Comparison of ENCODE assay signal across 1 mouse cellular context in the genomic region with DNA sequence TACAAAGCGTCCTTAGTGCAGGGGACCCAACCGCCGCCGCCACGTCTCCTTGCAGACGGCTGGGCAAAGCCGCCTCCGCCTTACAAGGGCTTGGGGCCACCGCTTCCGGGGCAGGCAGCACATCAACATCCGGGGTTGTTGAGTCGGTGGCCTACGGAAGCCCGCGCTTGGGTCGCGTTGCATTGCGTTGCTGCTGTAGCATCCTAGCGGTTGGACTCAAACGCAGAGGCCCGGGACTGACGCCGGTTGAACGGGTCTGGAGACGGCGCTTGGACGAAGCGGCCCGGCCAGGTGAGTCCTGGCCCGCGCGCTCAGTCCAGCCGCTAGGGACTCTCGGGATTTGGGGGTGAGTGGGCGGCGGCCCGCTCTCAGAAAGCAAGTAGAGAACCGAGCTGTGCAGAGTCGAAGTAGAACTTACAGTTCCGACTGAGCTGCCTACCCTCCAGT.
TF ChIP-seq lines count a peak whose summit lies in the region.

Erlec1 (minus strand) TSS at position 57 of the 447 bp plus-strand sequence.

TF ChIP-seq in MEL, 35 proteins besides CTCF, POLR2A, EP300 and RAD21 (continued from another document):
- TF ChIP-seq KAT2A (conservative IDR thresholded peaks at IDR 0.05; ENCODE audit: low read depth, low read length): peak; percentile 88
- peak; percentile 74 for TF ChIP-seq MAX (IDR thresholded peaks at IDR 0.05; ENCODE audit: low read length)
- 0 out of 2 replicates have a peak, but pooled peaks have one; percentile 60 for TF ChIP-seq ZMIZ1 (IDR thresholded peaks at IDR 0.05; ENCODE audit: low read depth, low read length)
- TF ChIP-seq ZC3H11A (IDR thresholded peaks at IDR 0.05; ENCODE audit: low read depth, low read length): no peak
- 0 out of 2 replicates have a peak, but pooled peaks have one; percentile 18 for TF ChIP-seq NRF1 (IDR thresholded peaks at IDR 0.05; ENCODE audit: insufficient read depth, low read depth, low read length, poor library complexity, severe bottlenecking)
- peak; percentile 23; the same call in 1 of the 2 replicates for TF ChIP-seq MYB (IDR thresholded peaks at IDR 0.05; ENCODE audit: low read depth, low read length)
- TF ChIP-seq POLR2AphosphoS5 (IDR thresholded peaks at IDR 0.05; ENCODE audit: borderline replicate concordance, low read depth, low read length): no peak
- TF ChIP-seq CHD2 (IDR thresholded peaks at IDR 0.05; ENCODE audit: low read length): peak; percentile 69
- TF ChIP-seq NELFE (IDR thresholded peaks at IDR 0.05; ENCODE audit: low read depth, low read length): peak; percentile 68
- TF ChIP-seq ETS1 (IDR thresholded peaks at IDR 0.05; ENCODE audit: low read depth, low read length): peak; percentile 50
- TF ChIP-seq JUND (IDR thresholded peaks at IDR 0.05; ENCODE audit: low read depth, low read length): no peak
TF ChIP-seq in MEL: peak in this region for 19.
